Mouse (Mus musculus): ENCODE results near the gene Klhl7.
"Not testable (repeated sequence)": the region's sequence is repeated elsewhere in the genome, so short reads cannot be mapped to it uniquely, and the experiment has no call there.

Klhl7 gene

DNA sequence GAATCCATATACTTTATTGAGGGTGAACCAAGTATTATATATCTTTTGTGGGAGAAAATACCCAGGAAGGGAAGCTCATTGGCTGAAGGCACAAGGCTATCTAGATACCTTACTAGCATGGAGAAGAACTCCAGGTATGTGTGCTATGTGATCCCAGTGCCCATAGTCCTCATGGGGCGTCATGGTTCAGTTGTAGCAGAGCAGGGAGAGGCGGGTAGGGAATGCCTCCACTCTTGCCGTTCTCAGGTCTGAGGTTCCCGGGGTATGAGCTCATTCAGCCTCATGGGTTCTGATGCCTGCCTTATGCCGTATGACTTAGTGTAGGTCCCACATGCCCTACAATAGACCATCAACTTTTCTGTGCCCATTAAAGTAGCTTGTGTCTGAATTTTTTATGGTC is 4.5 kb upstream of the Klhl7 start:
- DNase-seq = no peak

DNA sequence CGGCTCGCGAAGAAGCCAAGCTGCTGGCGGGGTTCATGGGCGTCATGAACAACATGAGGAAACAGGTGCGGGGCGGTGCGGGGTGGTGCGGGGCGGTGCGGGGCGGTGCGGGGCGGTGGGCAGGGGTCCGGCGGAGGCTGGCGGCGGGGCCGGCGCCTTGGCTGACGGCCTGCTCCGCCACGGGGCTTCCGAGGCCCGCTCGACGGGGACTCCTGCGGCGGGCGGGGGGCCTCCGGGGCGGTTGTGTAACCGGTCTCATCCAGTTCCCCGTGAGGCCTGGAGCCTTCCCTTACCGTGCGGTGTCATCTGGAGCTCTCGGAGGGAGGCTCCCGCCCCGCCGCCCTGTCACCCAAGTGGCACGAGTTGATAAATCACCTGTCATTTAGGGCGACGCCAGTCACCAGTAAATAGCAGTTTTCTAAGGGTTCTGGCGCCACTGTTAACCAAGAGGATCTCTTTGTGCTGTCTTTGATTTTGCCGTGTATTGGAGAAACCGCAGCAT is 456 bp downstream of the Klhl7 start:
- peak; percentile 81 to 84 for DNase-seq

DNA sequence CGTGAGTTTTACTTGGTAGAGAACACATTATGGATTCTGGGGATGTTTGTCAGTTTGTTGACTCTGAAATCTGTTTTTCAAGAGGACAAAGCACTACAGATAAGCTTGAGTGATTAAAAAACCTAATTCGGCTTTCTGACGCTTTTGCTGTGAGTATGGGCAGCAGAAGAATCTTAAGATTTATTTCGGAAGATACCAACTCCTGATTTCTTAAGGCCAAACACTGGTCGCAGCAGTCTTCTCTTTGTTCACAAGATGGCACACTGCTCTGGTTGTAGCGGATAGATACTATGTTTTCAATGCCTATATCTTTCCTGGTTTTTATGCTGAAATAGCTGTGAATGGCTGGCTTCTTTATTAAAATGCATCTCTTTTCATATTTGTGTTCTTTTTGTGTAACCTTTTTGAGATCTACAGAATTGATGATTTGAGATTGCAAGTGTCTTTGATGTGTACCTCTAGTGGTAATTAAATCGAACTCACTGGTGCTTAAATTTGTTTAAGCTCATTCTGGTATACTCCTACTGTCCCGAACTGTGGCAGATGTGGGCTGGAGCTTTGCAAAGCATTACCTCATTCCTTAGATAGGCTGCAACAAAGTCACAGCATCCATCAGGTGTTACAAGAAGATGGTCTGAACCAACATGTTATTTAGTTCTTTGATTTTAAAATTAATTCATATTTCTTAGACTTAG is 1.2 kb downstream of the Klhl7 start:
- DNase-seq = peak; percentile 31 to 56

GRCm38 (mm10) chr5:24103235-24103634 is 2.8 kb downstream of the Klhl7 start:
- DNase-seq = not testable (repeated sequence)

DNA sequence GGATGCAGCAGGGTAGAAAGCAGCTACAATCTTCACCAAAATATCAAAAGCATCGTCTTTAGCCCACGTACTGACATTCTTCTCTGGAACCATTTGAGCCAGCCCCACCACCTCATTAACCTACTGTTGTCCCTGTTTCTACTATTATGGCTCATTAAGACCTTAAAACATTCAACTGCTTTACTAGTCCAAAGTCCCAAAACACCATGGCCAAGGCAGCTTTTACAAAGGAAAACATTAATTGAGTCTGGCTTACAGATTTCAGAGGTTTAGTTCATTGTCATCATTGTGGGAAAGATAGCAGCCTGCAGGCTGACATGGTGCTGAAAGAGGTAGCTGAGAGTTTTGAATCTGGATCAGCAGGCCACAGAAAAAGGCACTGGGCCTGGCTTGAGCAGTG is 3.4 kb downstream of the Klhl7 start:
- no peak for DNase-seq

DNA sequence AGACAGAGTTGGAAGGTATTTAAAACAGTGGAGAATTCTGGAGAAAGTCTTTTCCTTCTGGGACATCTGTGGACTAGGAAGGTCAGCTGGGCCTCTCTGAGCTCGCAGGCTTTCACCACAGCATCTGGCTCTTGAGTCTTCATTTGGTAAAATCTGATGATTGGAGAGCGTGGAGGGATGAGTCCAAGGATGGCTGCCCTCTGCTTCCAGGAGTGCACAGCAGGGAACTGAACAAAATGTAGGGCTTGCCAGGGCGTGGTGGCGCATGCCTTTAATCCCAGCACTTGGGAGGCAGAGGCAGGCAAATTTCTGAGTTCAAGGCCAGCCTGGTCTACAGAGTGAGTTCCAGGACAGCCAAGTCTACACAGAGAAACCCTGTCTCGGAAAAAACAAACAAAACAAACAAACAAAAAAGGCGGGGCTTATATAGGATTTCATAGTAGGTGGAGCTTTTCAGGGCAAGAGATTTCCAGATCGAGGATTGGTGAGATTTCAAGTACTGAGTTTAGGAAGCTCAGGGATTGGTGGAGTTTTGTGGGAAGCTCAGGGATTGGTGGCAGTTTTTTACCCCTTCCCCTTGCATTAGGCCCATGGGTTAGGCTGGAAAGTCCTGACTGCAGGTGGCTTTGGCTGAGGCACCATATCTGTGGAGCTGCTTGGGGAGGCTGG is 6.8 kb downstream of the Klhl7 start:
- no peak for DNase-seq

- DNase-seq = no peak
Observed at GRCm38 (mm10) chr5:24107740-24108098, 7.3 kb downstream of the Klhl7 start.

DNA sequence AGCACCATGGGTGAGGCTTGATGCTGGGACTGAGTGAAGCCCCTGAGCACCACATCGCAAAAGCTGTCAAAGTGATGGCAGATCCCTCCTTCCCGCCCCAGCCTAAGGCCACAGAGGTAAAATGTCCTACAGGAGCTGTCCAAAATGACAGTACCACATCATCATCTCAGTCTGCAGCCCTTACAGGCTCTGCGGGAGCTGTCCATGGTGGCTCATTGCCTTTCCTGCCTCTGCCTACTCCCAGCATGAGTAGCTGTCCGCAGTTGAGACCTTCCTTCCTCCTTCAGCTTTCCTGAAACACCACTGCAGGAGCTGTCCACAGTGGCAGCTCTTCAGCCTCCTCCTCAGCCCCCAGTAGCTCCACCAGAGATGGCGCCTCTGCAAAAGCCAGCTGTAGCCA is 9.7 kb downstream of the Klhl7 start:
- no peak for DNase-seq

GRCm38 (mm10) chr5:24112116-24112903 is 11.9 kb downstream of the Klhl7 start:
- no peak for DNase-seq

DNA sequence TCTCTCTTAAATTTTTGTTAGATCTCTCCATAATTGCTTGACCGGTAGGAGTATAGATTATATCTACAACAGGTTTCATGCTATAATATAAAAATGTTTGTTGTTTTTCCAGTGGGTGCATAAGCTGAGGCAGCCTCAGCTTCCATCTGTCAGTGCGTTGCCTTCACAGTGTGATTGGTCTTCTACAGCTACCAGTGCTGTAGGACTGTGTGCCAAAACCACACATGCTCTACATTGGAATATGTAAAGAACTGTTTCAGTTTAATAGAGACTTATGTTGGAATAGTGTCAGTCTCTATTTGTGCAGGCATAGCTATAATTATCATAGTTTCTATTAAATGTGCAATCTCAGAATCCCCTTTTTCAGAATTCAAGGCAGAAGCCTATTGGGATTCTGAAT is 21.8 kb downstream of the Klhl7 start:
- no peak for DNase-seq

DNA sequence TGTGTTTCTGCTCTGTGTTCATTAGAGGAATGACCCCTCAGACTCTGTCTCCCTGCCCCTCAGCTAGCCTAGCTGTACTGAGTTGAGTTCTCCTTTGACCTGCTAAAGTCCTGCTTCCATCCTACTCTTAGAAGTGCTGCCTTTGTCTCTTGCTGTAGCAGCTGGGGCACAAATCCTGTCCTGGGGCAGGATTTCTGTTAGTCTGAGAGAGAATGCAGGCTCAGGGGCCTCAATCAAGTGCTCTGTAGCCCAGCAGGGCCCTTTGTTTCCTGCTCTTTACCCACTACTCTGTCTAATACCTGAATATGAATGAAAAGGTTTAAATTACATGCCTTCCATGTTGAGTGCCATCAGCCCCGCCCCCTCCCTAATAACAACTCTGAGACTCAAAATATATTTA is 23.8 kb downstream of the Klhl7 start:
- DNase-seq = no peak

GRCm38 (mm10) chr5:24124579-24125276 is 24.3 kb downstream of the Klhl7 start:
- DNase-seq = no peak

DNA sequence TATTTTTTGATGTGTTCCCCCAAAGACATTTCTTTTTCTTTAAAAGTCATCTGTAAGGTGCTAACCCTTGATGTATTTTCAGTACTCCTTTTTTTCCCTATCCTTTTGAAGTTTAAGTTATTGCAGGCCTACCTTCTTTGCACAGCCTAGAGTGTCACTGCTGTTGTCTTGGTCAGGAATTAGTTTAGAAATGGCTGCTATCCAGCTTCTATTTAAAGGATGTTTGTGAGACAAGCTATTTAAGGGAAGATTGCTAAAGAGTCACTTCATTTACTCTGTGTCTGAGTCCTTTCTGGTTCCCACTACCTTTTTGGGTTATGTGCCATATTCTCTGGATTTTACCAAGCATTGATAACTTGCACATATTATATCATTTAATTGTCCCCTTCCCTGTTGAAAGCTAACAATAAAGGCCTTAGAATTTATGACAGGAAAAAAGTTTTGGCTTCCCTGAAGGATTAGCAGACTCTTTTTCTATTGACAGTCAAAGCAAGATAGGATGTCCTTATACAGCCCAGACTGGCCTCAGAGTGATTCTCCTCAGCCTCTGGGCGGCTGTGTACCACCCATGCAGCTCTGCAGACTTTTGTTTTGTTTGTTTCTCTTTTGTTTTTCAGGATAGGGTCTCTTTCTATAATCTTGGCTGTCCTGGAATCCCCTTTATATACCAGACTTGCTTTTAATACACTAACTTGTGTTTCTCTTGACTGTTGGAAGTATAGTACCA is 25.7 kb downstream of the Klhl7 start:
- no peak for DNase-seq

DNA sequence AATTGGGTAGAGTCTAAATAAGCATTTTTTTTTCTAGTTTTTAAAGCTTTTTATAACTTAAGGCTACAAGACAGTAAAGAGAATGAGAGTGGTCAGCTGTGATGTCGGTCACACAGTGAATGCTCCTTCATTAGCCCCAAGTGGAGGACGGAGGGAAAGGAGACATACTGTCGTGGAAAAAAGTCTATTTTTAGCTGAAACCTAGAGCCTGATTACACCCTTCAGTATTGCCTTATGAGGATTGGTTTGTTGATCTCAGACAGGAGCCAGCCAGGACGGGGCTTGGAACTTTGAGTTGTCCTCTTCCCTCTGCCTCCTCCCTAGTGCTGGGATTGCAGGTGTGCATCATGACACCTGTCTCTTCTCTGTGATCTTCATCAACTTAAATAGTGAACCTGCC is 26.6 kb downstream of the Klhl7 start:
- no peak for DNase-seq

DNA sequence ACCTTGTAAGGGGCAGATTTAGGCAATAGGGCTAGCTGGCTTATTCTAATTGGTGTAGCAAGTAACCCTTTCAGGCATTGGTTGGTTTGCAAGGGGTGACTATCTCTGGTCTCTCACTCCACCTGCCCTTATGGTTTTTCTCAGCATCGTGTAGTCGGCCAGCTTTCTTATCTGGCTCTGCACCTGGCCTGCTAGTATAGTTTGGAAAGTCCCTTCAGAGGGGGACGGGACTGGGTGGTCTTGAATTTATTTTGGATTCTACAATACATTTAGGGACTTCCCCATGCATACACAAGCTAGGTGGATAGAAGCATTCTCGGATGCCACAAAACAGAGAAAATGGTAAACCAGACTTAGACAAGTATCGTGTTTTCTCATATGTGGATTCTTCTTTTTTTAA is 46.6 kb downstream of the Klhl7 start:
- DNase-seq = no peak

GRCm38 (mm10) chr5:24152199-24152598 is 51.8 kb downstream of the Klhl7 start:
- DNase-seq = no peak

- no peak for DNase-seq
Observed at GRCm38 (mm10) chr5:24156774-24157173, 56.4 kb downstream of the Klhl7 start.

DNA sequence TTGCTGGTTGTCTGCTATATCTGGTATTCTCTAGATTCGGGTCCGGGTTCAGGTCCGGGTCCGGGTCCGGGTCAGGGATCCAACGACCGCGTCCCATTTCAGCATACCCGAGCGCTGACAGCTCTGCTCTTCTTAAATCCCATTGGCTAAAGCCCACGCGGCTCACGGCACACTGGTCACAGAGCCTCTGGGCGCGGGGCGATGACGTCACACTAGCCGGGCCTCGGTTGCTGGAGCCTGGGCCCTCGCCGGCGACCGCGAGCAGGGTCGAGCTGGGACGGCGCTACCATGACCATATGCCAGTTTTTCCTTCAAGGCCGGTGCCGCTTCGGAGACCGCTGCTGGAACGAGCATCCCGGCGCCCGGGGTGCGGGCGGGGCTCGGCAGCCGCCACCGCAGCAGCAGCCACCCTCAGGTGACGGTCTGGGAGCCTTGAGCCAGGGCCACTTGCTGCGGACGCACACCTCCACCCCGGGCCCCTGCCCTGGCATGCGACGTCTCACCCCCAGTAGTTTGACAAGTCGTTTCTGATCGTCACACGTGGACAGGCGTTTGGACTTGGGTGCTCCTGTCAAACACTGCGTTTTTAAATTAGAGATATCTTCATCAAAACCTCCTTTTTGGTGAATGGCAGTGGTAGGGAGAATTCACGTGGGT is 64.5 kb downstream of the Klhl7 start, which contains the start of gene Nupl2:
Gene Nupl2 (plus strand): TSS at position 175 of the 657 bp plus-strand sequence.
- DNase-seq = peak; percentile 99

GRCm38 (mm10) chr5:24167263-24167662 is 66.9 kb downstream of the Klhl7 start:
- DNase-seq = peak; percentile 39 to 44

DNA sequence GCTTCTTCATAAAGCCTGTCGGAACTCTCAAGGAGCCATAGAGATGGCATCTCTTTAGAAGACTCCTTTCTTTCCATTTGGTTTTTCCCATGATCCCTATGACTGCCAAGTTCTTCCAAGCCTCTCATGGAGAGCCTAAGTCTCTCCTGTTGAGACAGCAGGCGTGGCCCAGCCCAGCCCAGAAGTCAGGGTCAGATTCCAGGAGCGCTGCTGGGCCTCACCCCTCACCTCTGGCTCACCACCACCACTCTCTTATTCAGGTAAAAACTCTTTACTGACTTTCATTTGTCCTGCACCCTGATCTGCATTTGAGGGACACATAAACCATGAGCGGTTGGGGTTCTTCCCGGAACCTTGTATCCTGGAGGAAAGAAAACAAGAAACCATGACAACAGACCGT is 69.5 kb downstream of the Klhl7 start:
- DNase-seq = no peak

DNA sequence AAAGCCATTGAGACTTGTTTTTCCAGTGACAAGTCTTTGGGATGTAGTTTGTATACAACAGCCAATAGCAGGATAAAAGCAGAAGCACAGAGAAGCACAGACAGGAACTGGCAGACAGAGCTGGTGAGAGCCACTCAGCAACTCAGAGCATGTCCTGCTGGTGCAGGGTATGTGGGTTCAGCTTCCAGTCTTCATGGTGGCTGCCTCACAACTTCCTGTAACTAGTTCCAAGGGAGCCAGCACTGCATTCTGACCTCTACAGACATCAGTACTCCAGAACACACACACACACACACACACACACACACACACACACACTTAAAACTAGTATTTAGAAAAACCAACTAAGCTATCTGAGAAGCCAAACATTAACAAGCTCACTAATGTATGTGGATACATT is 71.7 kb downstream of the Klhl7 start:
- no peak for DNase-seq
